Mouse (Mus musculus) midbrain, embryonic 16.5 days (tissue): ENCODE measurements at regions not wholly inside any gene's neighbourhood (a gene's known extent, or its start where the extent isn't known, plus 50 kb on each side); places are given as distances from the start of the nearest gene placed in this dataset.

Experiments
- ATAC-seq: fragments of 200-750 bp; cut with Nextera tagmentation; 2 replicates; pipeline ENCODE4 v1.8.0; 2017; ENCODE audit warnings: moderate TSS enrichment
- H3K27ac ChIP-seq: fragments of 300-500 bp; sonication (generic); 2 replicates; pipeline ENCODE4 v1.5.1; 2014; ENCODE audit warnings: mild to moderate bottlenecking, low read length, mixed read lengths
- H3K27me3 ChIP-seq: fragments of 300-500 bp; sonication (generic); 2 replicates; pipeline ENCODE4 v1.6.1; 2014; ENCODE audit warnings: low read depth, low read length, mixed read lengths; ENCODE audit not compliant: control insufficient read depth, insufficient read depth
- H3K36me3 ChIP-seq: fragments of 300-500 bp; sonication (generic); 2 replicates; pipeline ENCODE4 v1.6.1; 2014; ENCODE audit warnings: mild to moderate bottlenecking, low read length, moderate library complexity, mixed read lengths; ENCODE audit not compliant: control insufficient read depth, insufficient read depth
- H3K4me1 ChIP-seq: fragments of 300-500 bp; sonication (generic); 2 replicates; pipeline ENCODE4 v1.6.1; 2014; ENCODE audit warnings: mild to moderate bottlenecking, low read length, mixed read lengths; ENCODE audit not compliant: control insufficient read depth, insufficient read depth
- H3K4me2 ChIP-seq: fragments of 300-500 bp; sonication (generic); 2 replicates; pipeline ENCODE4 v1.6.1; 2014; ENCODE audit warnings: mild to moderate bottlenecking, low read length, mixed read lengths
- H3K4me3 ChIP-seq: fragments of 300-500 bp; sonication (generic); 2 replicates; pipeline ENCODE4 v1.5.1; 2014; ENCODE audit warnings: low read depth, mild to moderate bottlenecking, low read length, moderate library complexity, mixed read lengths
- H3K9ac ChIP-seq: fragments of 300-500 bp; sonication (generic); 2 replicates; pipeline ENCODE4 v1.6.1; 2014; ENCODE audit warnings: low read depth, low read length, mixed read lengths
- H3K9me3 ChIP-seq: fragments of 300-500 bp; sonication (generic); replicated peaks from 2 replicates; pipeline ENCODE4 v1.6.1; 2014; ENCODE audit warnings: mild to moderate bottlenecking, low read length, mixed read lengths; ENCODE audit not compliant: control insufficient read depth, poor library complexity, severe bottlenecking
- WGBS: fragments of 180-500 bp; shearing (Covaris S2); extraction: QIAGEN DNeasy Blood & Tissue Kit; methylation state at CpG from one replicate; pipeline ENCODE4 v1.1.7; 2014; 5-methylcytosine and 5-hydroxymethylcytosine counted together

GRCm38 (mm10) chr14:99416169-99416568 is 117.7 kb downstream of the Klf5 start:
- ATAC-seq, result no peak
- 66% methylated on average over 3 of the region's 3 CpGs for WGBS
- H3K9ac ChIP-seq, result no peak overlapping the region

GRCm38 (mm10) chr14:99418970-99419369 is 120.5 kb downstream of the Klf5 start:
- Histone ChIP-seq H3K36me3 (no peaks in the 10 kb centered on the region), H3K27ac (no peak overlapping the region), H3K4me2 (no peak overlapping the region), H3K4me1 (no peaks in the 10 kb centered on the region), H3K4me3 (no peak overlapping the region), H3K9me3 (no peaks in the 10 kb centered on the region), H3K9ac (no peak overlapping the region), H3K27me3 (no peaks in the 10 kb centered on the region)
- ATAC-seq, result no peak
- WGBS, result 97% methylated on average over 5 of the region's 5 CpGs

More at GRCm38 (mm10) chr14:99416169-99416568, 117.7 kb downstream of the Klf5 start:
- Histone ChIP-seq H3K4me2 (no peak overlapping the region), H3K27me3 (no peaks in the 10 kb centered on the region), H3K36me3 (no peaks in the 10 kb centered on the region), H3K27ac (no peak overlapping the region), H3K9me3 (no peaks in the 10 kb centered on the region), H3K4me1 (no peaks in the 10 kb centered on the region), H3K4me3 (no peak overlapping the region)

- Histone ChIP-seq H3K4me3 (no peak overlapping the region), H3K9me3 (no peaks in the 10 kb centered on the region), H3K9ac (no peak overlapping the region), H3K36me3 (no peaks in the 10 kb centered on the region), H3K27ac (no peak overlapping the region), H3K4me1 (no peaks in the 10 kb centered on the region), H3K4me2 (no peak overlapping the region), H3K27me3 (no peaks in the 10 kb centered on the region)
- 82% methylated on average over 7 of the region's 7 CpGs for whole genome bisulfite sequencing
- ATAC-seq, result no peak
Observed at GRCm38 (mm10) chr14:99423334-99423733, 124.8 kb downstream of the Klf5 start.

GRCm38 (mm10) chr14:99427049-99427448 is 128.6 kb downstream of the Klf5 start:
- Histone ChIP-seq H3K27ac (no peak overlapping the region), H3K4me2 (no peak overlapping the region), H3K9me3 (no peaks in the 10 kb centered on the region), H3K36me3 (no peaks in the 10 kb centered on the region), H3K27me3 (no peaks in the 10 kb centered on the region), H3K4me3 (no peak overlapping the region), H3K4me1 (no peaks in the 10 kb centered on the region), H3K9ac (no peak overlapping the region)
- WGBS, result 91% methylated on average over 3 of the region's 3 CpGs
- ATAC-seq, result no peak

GRCm38 (mm10) chr14:99430323-99430722 is 131.8 kb downstream of the Klf5 start:
- no peak overlapping the region for H3K4me3 ChIP-seq
- no peaks in the 10 kb centered on the region for H3K9me3 ChIP-seq
- no peaks in the 10 kb centered on the region for H3K27me3 ChIP-seq
- H3K36me3 ChIP-seq, result no peaks in the 10 kb centered on the region
- no peak overlapping the region for H3K27ac ChIP-seq
- H3K9ac ChIP-seq, result no peak overlapping the region
- 90% methylated on average over 4 of the region's 4 CpGs for WGBS
- H3K4me1 ChIP-seq, result no peaks in the 10 kb centered on the region
- no peak overlapping the region for H3K4me2 ChIP-seq
- no peak for ATAC-seq

GRCm38 (mm10) chr14:99431697-99432096 is 133.2 kb downstream of the Klf5 start:
- Histone ChIP-seq H3K4me1 (no peaks in the 10 kb centered on the region), H3K9me3 (no peaks in the 10 kb centered on the region), H3K4me2 (no peak overlapping the region), H3K9ac (no peak overlapping the region), H3K27ac (no peak overlapping the region), H3K27me3 (no peaks in the 10 kb centered on the region), H3K4me3 (no peak overlapping the region), H3K36me3 (no peaks in the 10 kb centered on the region)
- no peak for ATAC-seq
- 95% methylated on average over 7 of the region's 7 CpGs for WGBS

GRCm38 (mm10) chr14:99434645-99435044 is 136.2 kb downstream of the Klf5 start:
- no peaks in the 10 kb centered on the region for H3K27me3 ChIP-seq
- ATAC-seq, result no peak
- WGBS, result 93% methylated on average over 1 of the region's 1 CpGs
- no peak overlapping the region for H3K4me3 ChIP-seq
- no peak overlapping the region for H3K9ac ChIP-seq
- H3K4me2 ChIP-seq, result no peak overlapping the region
- no peak overlapping the region for H3K27ac ChIP-seq
- H3K4me1 ChIP-seq, result no peaks in the 10 kb centered on the region
- H3K36me3 ChIP-seq, result no peaks in the 10 kb centered on the region
- H3K9me3 ChIP-seq, result no peaks in the 10 kb centered on the region

GRCm38 (mm10) chr14:99435512-99435911 is 137.0 kb downstream of the Klf5 start:
- Histone ChIP-seq H3K27me3 (no peaks in the 10 kb centered on the region), H3K9ac (no peak overlapping the region), H3K27ac (no peak overlapping the region), H3K9me3 (no peaks in the 10 kb centered on the region), H3K4me1 (no peaks in the 10 kb centered on the region), H3K4me2 (no peak overlapping the region), H3K36me3 (no peaks in the 10 kb centered on the region), H3K4me3 (no peak overlapping the region)
- ATAC-seq, result no peak
- 86% methylated on average over 3 of the region's 3 CpGs for WGBS

- WGBS, result 74% methylated on average over 1 of the region's 1 CpGs
- no peaks in the 10 kb centered on the region for H3K4me1 ChIP-seq
- no peak overlapping the region for H3K9ac ChIP-seq
- H3K27me3 ChIP-seq, result no peaks in the 10 kb centered on the region
- H3K4me3 ChIP-seq, result no peak overlapping the region
- no peak overlapping the region for H3K27ac ChIP-seq
- no peak overlapping the region for H3K4me2 ChIP-seq
- H3K36me3 ChIP-seq, result no peaks in the 10 kb centered on the region
- ATAC-seq, result no peak
- no peaks in the 10 kb centered on the region for H3K9me3 ChIP-seq
Observed at GRCm38 (mm10) chr14:99436051-99436450, 137.6 kb downstream of the Klf5 start.

GRCm38 (mm10) chr14:99449112-99449511 is 150.6 kb downstream of the Klf5 start:
- Histone ChIP-seq H3K27ac (no peak overlapping the region), H3K9ac (no peak overlapping the region), H3K27me3 (no peaks in the 10 kb centered on the region), H3K9me3 (no peaks in the 10 kb centered on the region), H3K36me3 (no peaks in the 10 kb centered on the region), H3K4me2 (no peak overlapping the region), H3K4me3 (no peak overlapping the region), H3K4me1 (no peaks in the 10 kb centered on the region)
- no peak for ATAC-seq
- 50% methylated on average over 5 of the region's 5 CpGs for WGBS
